Mouse (Mus musculus) kidney, postnatal 10 days (tissue): Measurements from ENCODE around the gene Slc16a3.

Experiments used
- DNase-seq: peaks from one replicate; pipeline ENCODE4 v3.0.0; 2021; ENCODE audit warnings: mixed read lengths

Slc16a3 gene

GRCm38 (mm10) chr11:120979711-120980426 is 31.6 kb downstream of the Slc16a3 start:
- DNase-seq = no peak

GRCm38 (mm10) chr11:120980427-120981035 is 32.3 kb downstream of the Slc16a3 start:
- DNase-seq = peak; percentile 62

- DNase-seq = no peak
Observed at GRCm38 (mm10) chr11:120981661-120982060, 33.4 kb downstream of the Slc16a3 start.

GRCm38 (mm10) chr11:120982459-120982858 is 34.2 kb downstream of the Slc16a3 start:
- DNase-seq = no peak

GRCm38 (mm10) chr11:120984448-120985330 is 36.4 kb downstream of the Slc16a3 start:
- DNase-seq = no peak

GRCm38 (mm10) chr11:120987608-120988007 is 39.3 kb downstream of the Slc16a3 start:
- no peak for DNase-seq

- DNase-seq = no peak
Observed at GRCm38 (mm10) chr11:120988410-120988809, 40.1 kb downstream of the Slc16a3 start.

- no peak for DNase-seq
Observed at GRCm38 (mm10) chr11:120989523-120989922, 41.2 kb downstream of the Slc16a3 start.

- DNase-seq = peak; percentile 80
Observed at GRCm38 (mm10) chr11:120990126-120990781, 42.0 kb downstream of the Slc16a3 start.

GRCm38 (mm10) chr11:120990951-120991526 is 42.8 kb downstream of the Slc16a3 start, which contains the start of gene Csnk1d:
Gene Csnk1d, minus strand, starts transcription at chr11:120991330.
- DNase-seq = peak; percentile 100

- peak; percentile 22 for DNase-seq
Observed at GRCm38 (mm10) chr11:120991791-120992190, 43.5 kb downstream of the Slc16a3 start.

- DNase-seq = no peak
Observed at GRCm38 (mm10) chr11:120993080-120993479, 44.8 kb downstream of the Slc16a3 start.

GRCm38 (mm10) chr11:120993586-120993985 is 45.3 kb downstream of the Slc16a3 start:
- peak; percentile 24 for DNase-seq

GRCm38 (mm10) chr11:120994741-120995140 is 46.5 kb downstream of the Slc16a3 start:
- no peak for DNase-seq

- DNase-seq = peak; percentile 47
Observed at GRCm38 (mm10) chr11:121001966-121002365, 53.7 kb downstream of the Slc16a3 start.

GRCm38 (mm10) chr11:121004281-121004680 is 56.0 kb downstream of the Slc16a3 start:
- no peak for DNase-seq

- DNase-seq = no peak
Observed at GRCm38 (mm10) chr11:121006184-121006583, 57.9 kb downstream of the Slc16a3 start.

GRCm38 (mm10) chr11:121010044-121010755 is 61.9 kb downstream of the Slc16a3 start:
- no peak for DNase-seq
